Mouse (Mus musculus): ENCODE measurements around the gene Dync1h1. TPM values are rescaled to one million over a fixed set of nuclear protein-coding genes. Genes with fewer than 3 reads are reported as not detected.
"Not testable (repeated sequence)": the region's sequence is repeated elsewhere in the genome, so short reads cannot be mapped to it uniquely, and the experiment has no call there.

Gene Dync1h1
- polyA plus RNA-seq, 1 experiment from 2014 or later: 57.2 TPM

DNA sequence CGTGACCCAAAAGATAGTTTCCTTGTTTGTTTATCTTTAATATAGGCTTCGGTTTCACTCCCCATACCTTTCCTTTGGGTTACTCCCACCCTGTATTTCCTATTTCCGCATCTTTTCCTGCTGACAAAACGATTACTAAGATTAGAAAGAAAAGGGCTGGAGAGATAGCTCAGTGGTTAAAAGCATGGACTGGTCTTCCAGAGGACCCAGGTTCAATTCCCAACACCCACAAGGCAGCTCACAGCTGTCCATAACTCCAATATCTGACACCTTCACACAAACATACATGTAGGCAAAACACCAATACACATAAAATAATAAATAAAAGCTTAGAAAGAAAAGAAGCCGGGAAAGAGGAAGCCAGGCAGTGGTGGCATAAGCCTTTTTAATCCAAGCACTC lies 96.2 kb downstream of the Dync1h1 start:
- WGBS: 71% methylated on average over 5 of the region's 5 CpGs
- Histone ChIP-seq H3K9ac (no peak overlapping the region), H3K27me3 (no peaks in the 10 kb centered on the region), H3K4me1 (peaks cover 12% of the 10 kb centered on the region), H3K4me3 (no peak overlapping the region), H3K27ac (no peak overlapping the region), H3K4me2 (replicated peaks) (no peak overlapping the region), H3K36me3 (peaks cover 18% of the 10 kb centered on the region), H3K9me3 (no peaks in the 10 kb centered on the region)
- ATAC-seq (ENCODE audit: insufficient number of reproducible peaks, insufficient read depth, low FRiP score, low TSS enrichment): no peak

DNA sequence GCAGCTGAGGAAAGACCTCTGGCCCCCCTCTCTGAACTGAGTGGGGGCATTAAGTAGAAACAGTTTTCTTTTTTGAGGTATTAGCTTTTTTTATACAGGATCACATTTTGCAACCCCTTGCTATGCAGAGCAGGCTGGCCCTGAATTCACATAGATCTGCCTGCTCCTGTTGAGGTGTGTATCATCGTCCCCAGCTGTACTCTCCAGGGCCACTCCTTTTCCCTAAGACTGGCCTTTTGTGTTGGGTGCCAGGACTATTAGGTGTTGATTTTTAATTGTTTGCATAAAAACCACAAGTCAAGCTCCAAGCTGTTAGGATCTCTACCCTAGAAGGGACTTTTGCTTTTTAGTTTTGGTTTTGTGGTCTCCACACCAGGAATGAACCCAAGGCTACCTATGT lies 96.8 kb downstream of the Dync1h1 start:
- WGBS: 90% methylated on average over 1 of the region's 1 CpGs
- H3K9ac ChIP-seq: no peak overlapping the region
- no peak overlapping the region for H3K27ac ChIP-seq
- no peaks in the 10 kb centered on the region for H3K27me3 ChIP-seq
- ATAC-seq (ENCODE audit: insufficient number of reproducible peaks, insufficient read depth, low FRiP score, low TSS enrichment): no peak
- peaks cover 13% of the 10 kb centered on the region for H3K4me1 ChIP-seq
- peaks cover 14% of the 10 kb centered on the region for H3K36me3 ChIP-seq
- no peaks in the 10 kb centered on the region for H3K9me3 ChIP-seq
- H3K4me2 ChIP-seq (replicated peaks): no peak overlapping the region
- no peak overlapping the region for H3K4me3 ChIP-seq

DNA sequence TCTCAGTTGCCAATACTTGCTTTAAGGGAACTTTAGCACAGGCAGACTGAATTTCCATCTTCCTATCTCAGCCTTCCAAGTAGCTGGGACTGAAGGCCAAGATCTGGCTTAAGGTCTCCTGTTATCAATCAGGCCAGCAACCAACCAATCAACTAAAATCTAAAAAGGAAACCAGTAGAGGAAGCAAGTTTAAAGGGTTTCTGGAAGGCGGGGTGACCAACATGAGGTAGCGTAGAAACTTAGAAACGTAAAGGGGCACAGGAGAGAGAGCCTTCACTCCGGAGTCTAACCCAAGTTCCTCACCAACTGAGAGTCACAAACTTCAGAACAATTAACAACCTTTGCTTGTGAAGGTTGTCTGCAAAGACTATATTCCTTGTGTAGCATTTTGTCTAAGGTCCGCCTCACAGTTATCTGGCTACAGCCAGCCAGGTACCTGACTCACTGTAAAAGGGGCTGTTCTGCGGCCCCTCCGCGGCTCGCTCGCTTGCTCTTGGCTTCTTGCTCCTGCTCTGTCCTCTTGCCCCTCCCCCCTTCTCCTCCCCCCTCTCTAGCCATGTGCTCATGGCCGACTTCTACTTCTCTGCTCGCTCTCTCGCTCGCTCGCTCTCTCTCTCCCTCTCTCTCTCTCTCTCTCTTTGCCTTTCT lies 97.4 kb downstream of the Dync1h1 start:
- no peak for ATAC-seq (ENCODE audit: insufficient number of reproducible peaks, insufficient read depth, low FRiP score, low TSS enrichment)
- Histone ChIP-seq H3K27me3 (no peaks in the 10 kb centered on the region), H3K9me3 (no peaks in the 10 kb centered on the region), H3K9ac (no peak overlapping the region), H3K4me3 (no peak overlapping the region), H3K27ac (no peak overlapping the region), H3K36me3 (peaks cover 10% of the 10 kb centered on the region), H3K4me2 (replicated peaks) (no peak overlapping the region; the same call in 1 of the 2 replicates), H3K4me1 (peaks cover 16% of the 10 kb centered on the region)
- WGBS: 42% methylated on average over 15 of the region's 15 CpGs

DNA sequence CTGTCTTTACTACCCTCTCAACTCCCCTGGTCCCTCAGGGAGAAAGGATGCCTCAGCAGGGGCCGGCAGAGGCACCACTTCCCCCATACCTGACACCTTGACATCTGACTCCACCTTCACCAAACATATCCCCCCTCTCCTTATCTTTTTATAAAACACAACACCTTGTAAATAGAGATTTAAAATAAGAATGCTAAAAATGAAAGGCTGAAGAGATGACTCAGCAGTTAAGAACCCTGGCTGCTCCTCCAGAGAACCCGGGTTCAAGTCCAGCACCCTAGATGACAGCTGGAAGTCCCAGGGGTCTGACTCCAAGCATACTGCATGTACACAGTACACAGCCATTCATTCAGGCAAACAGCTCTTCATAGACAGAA lies 97.9 kb downstream of the Dync1h1 start:
- Histone ChIP-seq H3K27ac (no peak overlapping the region), H3K36me3 (peaks cover 7% of the 10 kb centered on the region), H3K27me3 (no peaks in the 10 kb centered on the region), H3K4me1 (peaks cover 16% of the 10 kb centered on the region), H3K9me3 (no peaks in the 10 kb centered on the region), H3K4me2 (replicated peaks) (no peak overlapping the region; the same call in 1 of the 2 replicates), H3K4me3 (no peak overlapping the region), H3K9ac (no peak overlapping the region)
- WGBS: 62% methylated on average over 2 of the region's 2 CpGs
- no peak for ATAC-seq (ENCODE audit: insufficient number of reproducible peaks, insufficient read depth, low FRiP score, low TSS enrichment)

DNA sequence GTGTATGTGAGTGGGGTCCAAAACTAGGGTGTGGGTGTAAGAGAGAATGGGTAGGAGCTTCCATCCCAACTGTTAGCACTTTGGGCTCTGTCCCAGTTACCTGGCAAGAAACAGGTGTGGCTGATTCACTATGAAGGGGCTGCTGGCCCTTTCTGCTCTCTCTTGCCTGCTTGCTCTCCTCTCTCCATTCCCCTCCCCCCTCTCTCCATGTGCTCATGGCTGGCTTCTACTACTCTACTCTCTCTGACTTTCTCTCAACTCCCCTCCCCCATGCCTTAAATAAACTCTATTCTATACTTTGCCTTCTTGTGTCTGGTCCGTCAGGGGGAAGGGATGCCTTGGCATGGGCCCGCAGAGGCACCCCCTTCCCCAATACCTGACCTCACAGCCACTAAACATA lies 99.5 kb downstream of the Dync1h1 start:
- Histone ChIP-seq H3K9ac (no peak overlapping the region), H3K4me2 (replicated peaks) (no peak overlapping the region)
- 53% methylated on average over 2 of the region's 2 CpGs for WGBS

DNA sequence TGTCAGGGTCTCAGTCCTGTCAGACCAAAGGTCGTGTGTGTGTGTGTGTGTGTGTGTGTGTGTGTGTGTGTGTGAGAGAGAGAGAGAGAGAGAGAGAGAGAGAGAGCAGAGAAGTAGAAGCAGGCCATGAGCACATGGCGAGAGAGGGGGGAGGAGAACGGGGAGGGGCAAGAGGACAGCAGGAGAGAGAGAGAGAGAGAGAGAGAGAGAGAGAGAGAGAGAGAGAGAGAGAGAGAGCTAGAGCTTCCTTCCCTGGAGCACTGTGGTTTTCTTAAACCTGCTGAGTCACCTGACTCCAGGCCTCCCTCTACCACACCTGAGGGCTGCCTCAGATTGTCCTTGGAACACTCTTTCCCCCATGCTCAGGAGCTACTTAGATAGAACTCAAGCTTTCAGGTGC lies 100.1 kb downstream of the Dync1h1 start:
- WGBS: 29% methylated on average over 2 of the region's 3 CpGs
- H3K4me2 ChIP-seq (replicated peaks); H3K36me3 ChIP-seq; H3K27me3 ChIP-seq; H3K9me3 ChIP-seq; ATAC-seq (ENCODE audit: insufficient number of reproducible peaks, insufficient read depth, low FRiP score, low TSS enrichment); H3K4me3 ChIP-seq; H3K27ac ChIP-seq: not testable (repeated sequence)
- H3K9ac ChIP-seq: 0 out of 2 replicates have a peak overlapping the region, but pooled peaks have one; percentile 4
- H3K4me1 ChIP-seq: peaks cover 11% of the 10 kb centered on the region; the same call in 1 of the 2 replicates

More for the DNA sequence above, 99.5 kb downstream of the Dync1h1 start:
- no peaks in the 10 kb centered on the region for H3K36me3 ChIP-seq
- H3K9me3 ChIP-seq: no peaks in the 10 kb centered on the region
- H3K27me3 ChIP-seq: no peaks in the 10 kb centered on the region
- H3K4me1 ChIP-seq: peaks cover 8% of the 10 kb centered on the region; the same call in 1 of the 2 replicates
- no peak overlapping the region for H3K4me3 ChIP-seq
- H3K27ac ChIP-seq: no peak overlapping the region
- ATAC-seq (ENCODE audit: insufficient number of reproducible peaks, insufficient read depth, low FRiP score, low TSS enrichment): no peak

DNA sequence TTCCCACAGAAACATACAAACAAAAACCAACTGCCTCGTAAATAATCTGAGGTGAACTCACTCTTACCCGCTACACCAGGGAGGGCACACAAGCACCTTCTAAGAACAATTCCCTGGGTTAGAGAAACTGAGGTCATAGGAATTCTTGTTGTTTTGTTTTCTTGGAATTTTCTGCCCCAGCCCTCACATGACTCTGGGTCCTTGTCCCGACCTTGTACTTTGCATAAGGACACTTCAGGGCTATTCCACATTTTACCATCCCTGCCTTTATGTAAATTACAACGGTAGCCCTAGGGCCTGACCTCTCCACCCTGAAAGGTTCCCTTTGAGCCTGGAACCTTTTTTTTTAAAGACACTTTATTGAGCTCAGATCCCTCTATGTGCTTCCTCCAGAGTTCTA lies 101.3 kb downstream of the Dync1h1 start, which contains the start of gene Hsp90aa1:
Gene Hsp90aa1, minus strand, starts transcription at position 173 of the 400 bp plus-strand sequence.
- Histone ChIP-seq H3K9ac (peak within 1 kb of the TSS; percentile 4; the same call in 1 of the 2 replicates), H3K4me1 (peaks cover 12% of the 10 kb centered on the region; the same call in 1 of the 2 replicates), H3K9me3 (no peaks in the 10 kb centered on the region), H3K4me3 (no peak within 1 kb of the TSS), H3K27me3 (no peaks in the 10 kb centered on the region), H3K27ac (no peak within 1 kb of the TSS), H3K36me3 (no peaks in the 10 kb centered on the region), H3K4me2 (replicated peaks) (peak within 1 kb of the TSS; percentile 30)
- WGBS: 44% methylated on average over 4 of the region's 4 CpGs
- no peak for ATAC-seq (ENCODE audit: insufficient number of reproducible peaks, insufficient read depth, low FRiP score, low TSS enrichment)

DNA sequence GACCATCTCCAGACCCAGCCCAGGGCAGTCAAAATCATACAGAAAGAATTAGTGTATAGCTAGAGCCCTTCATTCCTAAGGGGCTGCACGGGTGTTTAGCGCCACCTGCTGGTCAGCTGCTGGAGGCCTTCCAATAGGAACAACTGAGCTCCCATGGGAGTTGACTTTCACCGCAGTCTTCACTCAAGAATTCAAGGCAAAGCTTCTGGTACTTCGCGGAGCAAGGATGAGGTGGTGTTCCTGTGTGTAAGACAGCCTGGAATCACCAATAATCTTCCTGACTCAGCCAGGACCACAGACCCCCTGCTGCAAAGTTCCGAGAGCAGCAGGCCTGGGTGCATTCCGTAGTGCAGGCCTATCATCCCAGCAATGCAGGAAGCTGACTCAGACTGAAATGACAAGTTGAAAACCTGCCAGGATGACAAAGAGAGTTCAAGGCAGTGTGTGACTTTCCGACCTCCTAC lies 101.8 kb downstream of the Dync1h1 start:
- Histone ChIP-seq H3K9me3 (no peaks in the 10 kb centered on the region), H3K4me2 (replicated peaks) (peak overlapping the region; percentile 30), H3K9ac (no peak overlapping the region; the same call in 1 of the 2 replicates), H3K36me3 (no peaks in the 10 kb centered on the region), H3K27ac (no peak overlapping the region), H3K27me3 (no peaks in the 10 kb centered on the region), H3K4me1 (peaks cover 12% of the 10 kb centered on the region; the same call in 1 of the 2 replicates), H3K4me3 (no peak overlapping the region)
- 26% methylated on average over 8 of the region's 8 CpGs for WGBS
- 0 out of 2 replicates have a peak, but pooled peaks have one; percentile 54 for ATAC-seq (ENCODE audit: insufficient number of reproducible peaks, insufficient read depth, low FRiP score, low TSS enrichment)

DNA sequence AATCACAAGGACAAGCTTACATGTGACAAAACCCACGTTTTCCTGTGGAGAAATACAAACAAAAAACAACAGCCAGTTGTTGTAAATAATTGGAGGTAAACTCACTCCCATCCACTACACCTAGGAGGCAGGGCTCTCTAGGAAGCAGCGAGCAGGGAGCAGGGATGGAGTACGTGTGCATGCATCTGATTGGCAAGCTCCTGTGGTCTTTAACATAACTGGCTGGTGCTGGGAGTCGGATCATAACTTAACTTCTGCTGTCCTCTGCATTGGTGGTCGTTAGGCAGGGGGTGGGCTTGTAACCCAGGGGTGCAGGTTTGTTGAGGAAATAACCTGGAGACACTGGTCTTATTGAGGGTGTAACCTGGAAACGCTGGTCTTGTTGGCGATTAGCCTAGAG lies 102.4 kb downstream of the Dync1h1 start:
- Histone ChIP-seq H3K4me3 (no peak overlapping the region), H3K9ac (no peak overlapping the region), H3K36me3 (no peaks in the 10 kb centered on the region), H3K9me3 (no peaks in the 10 kb centered on the region), H3K27ac (no peak overlapping the region), H3K27me3 (no peaks in the 10 kb centered on the region), H3K4me1 (peaks cover 12% of the 10 kb centered on the region; the same call in 1 of the 2 replicates), H3K4me2 (replicated peaks) (no peak overlapping the region)
- ATAC-seq (ENCODE audit: insufficient number of reproducible peaks, insufficient read depth, low FRiP score, low TSS enrichment): no peak
- 68% methylated on average over 7 of the region's 7 CpGs for WGBS

DNA sequence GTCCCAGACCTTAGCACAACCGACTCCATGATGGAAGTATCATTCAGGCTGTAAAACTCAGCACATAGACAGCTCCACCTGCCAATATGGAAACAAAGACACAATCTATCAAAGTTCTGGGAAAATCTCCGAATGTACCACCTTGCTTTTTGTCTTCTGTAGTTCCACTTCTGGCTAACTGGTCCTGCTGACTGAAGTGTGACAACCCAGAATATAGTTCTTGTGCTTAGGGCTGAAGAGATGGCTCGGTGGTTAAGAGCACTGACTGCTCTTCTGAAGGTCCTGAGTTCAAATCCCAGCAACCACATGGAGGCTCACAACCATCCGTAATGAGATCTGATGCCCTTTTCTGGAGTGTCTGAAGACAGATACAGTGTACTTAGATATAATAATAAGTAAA lies 104.2 kb downstream of the Dync1h1 start:
- not testable (repeated sequence) for ATAC-seq (ENCODE audit: insufficient number of reproducible peaks, insufficient read depth, low FRiP score, low TSS enrichment); H3K27me3 ChIP-seq; H3K4me1 ChIP-seq; H3K9ac ChIP-seq; H3K36me3 ChIP-seq; H3K9me3 ChIP-seq; H3K27ac ChIP-seq; H3K4me2 ChIP-seq (replicated peaks); H3K4me3 ChIP-seq
- WGBS: 82% methylated on average over 4 of the region's 4 CpGs

DNA sequence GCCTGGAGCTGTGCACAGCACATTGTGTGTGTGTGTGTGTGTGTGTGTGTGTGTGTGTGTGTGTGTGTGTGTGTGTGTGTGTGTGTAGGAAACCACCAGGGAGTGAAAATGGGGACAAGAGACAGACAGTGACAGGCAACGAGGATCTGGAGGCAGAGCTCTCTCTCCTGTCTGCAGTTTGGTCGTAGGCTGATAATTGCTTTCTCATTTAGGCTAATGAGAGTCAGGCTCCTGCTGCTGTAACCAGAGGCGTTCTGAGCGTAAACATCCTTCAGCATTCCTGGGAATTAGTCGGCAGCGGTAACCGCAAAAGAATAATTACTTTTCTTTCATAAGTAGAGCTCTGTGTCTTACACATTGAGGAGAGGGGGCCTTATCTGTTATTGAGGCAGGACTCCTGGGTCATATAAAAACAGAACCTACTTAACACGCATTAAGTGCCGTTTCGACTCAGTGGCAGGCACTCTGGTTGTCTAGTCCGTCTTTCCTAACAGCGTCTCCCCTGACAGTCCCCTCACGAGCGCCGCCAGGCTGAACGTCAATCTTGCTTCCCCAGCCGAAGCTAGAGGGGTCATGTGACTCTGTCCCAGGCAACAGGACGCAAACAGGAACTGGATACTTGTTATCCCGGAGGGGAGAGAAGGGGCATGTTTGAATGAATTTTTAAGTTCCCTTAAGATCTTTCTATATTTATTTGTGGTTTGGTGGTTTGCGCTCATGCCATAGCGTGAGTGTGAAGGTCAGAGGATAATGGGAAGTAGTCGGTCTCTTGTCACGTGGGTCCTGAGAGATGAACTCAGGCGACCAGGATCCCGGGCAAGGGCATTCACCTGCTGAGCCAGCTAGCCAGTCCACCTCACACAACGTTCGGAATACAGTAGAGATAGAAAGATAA lies 105.3 kb downstream of the Dync1h1 start:
- no peak for ATAC-seq (ENCODE audit: insufficient number of reproducible peaks, insufficient read depth, low FRiP score, low TSS enrichment)
- Histone ChIP-seq H3K27ac (peak overlapping the region; percentile 52; the same call in 1 of the 2 replicates), H3K36me3 (no peaks in the 10 kb centered on the region), H3K9me3 (no peaks in the 10 kb centered on the region), H3K4me3 (peak overlapping the region; percentile 25), H3K4me1 (peaks cover 8% of the 10 kb centered on the region; the same call in 1 of the 2 replicates), H3K27me3 (no peaks in the 10 kb centered on the region), H3K9ac (no peak overlapping the region), H3K4me2 (replicated peaks) (peak overlapping the region; percentile 55)
- WGBS: 1% methylated on average over 27 of the region's 27 CpGs
